Mouse (Mus musculus): ENCODE data around the gene Fntb.

DNA sequence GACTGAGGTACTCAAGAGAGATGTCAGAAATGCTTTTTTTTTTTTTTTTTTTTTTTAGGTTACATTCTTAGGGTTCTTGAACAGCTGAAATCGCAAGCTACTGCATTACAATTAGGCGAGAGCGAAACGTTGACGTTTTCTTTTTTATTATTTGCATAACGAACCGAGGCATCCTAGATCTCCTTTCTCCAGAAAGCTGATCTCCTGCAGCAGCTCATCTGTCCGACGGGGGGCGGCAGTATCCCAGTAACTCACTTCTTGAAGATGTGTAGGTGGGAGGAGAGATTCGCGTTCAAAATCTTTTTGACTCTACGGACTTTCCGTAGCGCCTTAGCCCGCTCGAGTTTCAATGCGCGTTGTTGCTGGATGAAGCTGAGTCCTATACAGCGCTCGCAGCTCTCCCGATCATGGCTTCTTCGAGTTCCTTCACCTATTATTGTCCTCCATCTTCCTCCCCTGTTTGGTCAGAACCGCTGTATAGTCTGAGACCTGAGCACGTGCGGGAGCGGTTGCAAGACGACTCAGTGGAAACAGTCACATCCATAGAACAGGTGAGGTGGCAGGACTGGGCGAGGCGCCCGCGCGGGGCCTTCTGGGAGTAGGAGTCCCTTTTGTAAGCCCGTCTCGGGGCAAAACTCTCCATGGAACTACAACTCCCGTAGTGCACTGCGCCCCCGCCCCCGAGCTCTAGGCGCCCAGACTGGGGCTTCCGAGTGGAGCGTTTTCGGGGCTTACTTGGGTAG, 71.9 kb downstream of the Fntb start:
- TF ChIP-seq CTCF (IDR thresholded peaks at IDR 0.05; ENCODE audit: low read depth, low read length) (peak; percentile 25; the same call in 1 of the 2 replicates), GATA1 (IDR thresholded peaks at IDR 0.05; ENCODE audit: borderline replicate concordance, low read length) (no peak), GATA2 (IDR thresholded peaks at IDR 0.05; ENCODE audit: borderline replicate concordance, low read depth, low read length) (no peak), TAL1 (conservative IDR thresholded peaks at IDR 0.05; ENCODE audit: low read depth, low read length) (no peak), POLR2AphosphoS5 (IDR thresholded peaks at IDR 0.05; ENCODE audit: insufficient replicate concordance, low read depth, low read length) (no peak)
